Mouse (Mus musculus): ENCODE measurements at regions not wholly inside any gene's neighbourhood (a gene's known extent, or its start where the extent isn't known, plus 50 kb on each side); places are given as distances from the start of the nearest gene placed in this dataset.

DNA sequence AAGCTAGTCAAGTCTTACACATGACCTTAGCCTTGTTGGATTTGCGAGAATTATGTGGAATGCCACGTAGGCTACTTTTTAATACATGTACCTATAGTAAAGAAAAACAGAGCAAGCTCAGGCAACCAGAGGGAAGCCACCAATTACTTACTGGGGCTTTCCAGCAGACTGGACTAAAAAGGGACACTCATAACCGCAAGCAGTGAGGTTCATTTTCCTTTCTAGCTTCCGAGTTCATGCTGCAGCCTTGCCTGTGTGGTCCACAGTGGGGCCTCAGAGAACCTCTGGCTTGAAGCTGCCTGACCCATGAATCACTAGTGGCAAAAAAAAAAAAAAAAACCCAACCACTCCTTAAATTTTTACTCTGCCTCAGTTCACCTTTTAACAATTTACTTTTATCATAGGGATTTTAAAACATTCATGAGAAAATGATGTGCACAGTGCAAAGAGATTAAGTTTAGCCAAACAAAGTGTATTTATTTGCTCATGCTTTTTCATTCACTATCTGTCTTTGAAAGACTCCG is 188.6 kb upstream of the 1700066M21Rik start:
- no peak for DNase-seq

DNA sequence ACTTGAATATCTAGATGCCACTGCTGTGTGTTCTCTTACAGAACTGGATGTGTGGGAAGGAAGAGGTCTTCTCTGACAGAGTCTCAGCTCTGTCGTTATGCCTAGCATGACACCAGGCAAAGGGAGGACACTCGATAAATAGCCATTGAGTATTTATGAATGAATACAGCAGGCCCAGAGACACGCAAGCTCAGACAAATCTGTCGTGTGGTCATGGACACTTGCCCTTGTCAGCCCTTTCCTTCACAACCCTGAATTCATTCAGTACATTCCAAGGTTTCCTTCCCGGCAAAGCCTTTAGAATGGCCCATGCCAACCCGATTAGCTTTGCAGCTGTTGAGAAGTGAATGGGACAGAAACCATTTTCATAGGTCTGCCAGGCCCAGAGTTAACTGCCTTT is 176.1 kb upstream of the 1700066M21Rik start:
- no peak for DNase-seq

DNA sequence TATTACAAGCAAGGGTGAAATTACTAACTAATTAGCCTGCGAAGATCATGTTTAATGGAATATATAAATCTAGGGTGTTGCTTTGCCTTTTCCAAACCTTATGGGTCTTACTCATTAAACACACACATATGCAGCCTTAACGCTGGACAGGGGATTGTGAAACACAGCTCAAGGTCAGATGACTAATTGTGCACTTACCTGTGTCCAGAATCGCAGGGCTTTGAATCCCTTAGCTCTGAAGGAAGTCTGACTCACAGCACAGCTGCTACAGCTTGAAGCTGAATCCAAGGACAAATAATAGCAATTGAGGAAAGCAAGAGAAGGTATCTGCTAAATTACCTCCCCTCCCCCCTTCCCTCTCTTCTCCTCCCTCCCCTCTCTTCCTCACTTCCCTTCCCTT is 173.1 kb upstream of the 1700066M21Rik start:
- DNase-seq: no peak

DNA sequence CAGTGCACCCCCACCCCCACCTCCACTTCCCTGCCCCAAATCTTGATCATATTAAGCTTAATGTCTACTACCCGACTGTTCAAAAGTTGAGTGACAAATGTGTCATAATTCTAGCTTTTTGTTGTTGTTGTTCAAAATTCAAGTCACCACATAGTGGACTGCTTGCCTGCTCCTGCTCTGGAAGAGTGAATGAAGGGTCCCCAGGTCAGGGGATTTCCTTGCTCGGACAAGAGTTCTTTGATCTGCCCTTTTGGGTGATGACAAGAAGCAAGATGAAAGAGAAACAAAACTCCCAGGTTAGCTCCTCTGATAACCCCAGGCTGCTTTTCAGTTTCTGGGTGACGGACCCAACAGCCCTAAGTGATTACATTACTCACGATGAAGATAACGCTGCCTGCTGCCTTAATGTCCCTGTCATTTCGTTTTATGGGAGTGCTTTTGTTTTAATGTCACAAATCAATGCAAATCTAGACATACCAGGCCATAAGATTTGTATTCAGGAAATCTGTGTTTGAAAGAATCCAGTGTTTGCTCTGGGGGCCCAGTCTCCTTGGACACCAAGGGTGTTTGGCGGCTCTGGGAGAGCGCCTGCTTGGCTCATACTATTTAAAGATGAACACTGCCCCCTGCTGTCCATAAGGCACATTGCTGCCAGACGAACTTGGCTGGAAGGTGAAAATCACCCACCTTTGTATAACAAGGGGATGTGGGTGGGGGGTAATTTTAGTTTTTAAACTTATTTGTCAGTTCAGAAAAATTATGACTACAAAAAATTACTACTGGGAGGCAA is 172.0 kb upstream of the 1700066M21Rik start:
- peak; percentile 51 to 67 for DNase-seq

DNA sequence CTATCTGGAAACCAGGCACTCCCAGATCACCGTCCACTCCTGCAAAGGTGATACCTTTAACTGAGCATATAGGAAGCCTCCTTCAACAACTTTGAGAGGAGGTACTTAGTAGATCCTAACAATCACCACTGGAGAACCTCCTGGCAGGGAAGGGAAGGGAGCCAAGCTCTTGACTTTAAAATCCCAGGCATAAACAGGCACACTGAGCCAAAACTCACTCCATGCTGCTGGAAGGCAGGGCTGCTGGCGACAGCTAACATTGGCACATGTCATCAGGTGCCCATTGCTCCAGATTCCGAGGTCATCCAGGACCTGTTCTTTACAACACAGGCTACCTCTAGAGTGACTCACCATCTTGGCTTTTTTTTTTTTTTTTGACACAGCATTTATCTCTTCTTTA is 170.9 kb upstream of the 1700066M21Rik start:
- DNase-seq: no peak

DNA sequence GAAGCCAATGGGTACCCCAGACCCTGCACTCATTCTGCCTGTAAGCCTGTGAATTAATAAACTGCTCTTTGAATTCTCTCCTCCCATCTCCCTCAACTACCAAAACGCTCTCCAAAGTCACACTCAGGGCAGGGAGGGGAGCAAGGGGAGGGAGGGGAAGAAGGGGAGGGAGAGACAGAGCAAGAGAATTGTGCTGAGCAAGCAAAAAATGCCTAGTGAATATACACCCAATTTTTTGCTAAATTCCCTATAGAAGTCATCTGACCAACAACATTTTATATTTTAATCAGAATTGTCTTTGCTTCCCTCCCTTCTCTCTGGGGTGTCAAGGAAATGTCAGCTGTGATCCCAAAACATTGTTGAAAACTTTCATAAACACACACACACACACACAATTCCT is 170.5 kb upstream of the 1700066M21Rik start:
- no peak for DNase-seq

DNA sequence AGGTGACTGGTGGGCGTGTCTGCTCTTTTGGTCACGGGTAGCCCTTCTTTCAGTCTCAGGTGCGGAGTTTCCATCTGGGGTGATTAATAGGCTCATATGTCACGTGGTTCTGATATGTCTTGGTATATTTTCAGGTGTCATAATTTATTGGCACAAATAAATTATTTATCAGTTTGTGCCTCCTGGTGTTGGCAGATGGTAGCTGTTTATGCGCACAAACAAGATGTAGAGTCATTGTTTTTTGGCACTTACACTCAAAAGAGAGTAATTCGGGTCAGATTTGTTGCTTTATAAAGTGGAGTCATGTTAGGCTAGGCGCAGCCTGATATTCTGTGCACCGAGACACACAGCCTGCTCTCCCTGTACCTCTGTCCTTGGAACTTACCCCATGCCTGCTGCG is 169.0 kb upstream of the 1700066M21Rik start:
- DNase-seq: no peak

DNA sequence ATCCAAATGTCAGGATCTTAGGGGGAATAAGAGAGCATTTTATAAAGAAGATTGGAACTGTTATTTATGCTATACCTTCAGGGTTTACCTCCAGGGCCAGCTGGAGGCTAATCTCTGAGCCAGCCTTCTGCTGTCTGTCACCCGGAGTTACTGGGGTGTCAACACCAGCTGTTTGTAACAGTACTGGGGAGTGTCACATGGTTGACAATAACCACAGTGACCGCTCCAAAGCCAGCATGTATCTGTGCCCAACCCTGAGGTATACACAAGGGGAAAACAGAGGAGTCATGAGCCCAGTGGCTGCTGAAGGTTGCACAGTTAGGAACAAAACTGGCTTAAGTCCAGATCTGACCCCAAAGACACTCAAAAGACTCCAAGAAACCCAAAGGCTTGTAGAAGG is 168.1 kb upstream of the 1700066M21Rik start:
- DNase-seq: no peak

DNA sequence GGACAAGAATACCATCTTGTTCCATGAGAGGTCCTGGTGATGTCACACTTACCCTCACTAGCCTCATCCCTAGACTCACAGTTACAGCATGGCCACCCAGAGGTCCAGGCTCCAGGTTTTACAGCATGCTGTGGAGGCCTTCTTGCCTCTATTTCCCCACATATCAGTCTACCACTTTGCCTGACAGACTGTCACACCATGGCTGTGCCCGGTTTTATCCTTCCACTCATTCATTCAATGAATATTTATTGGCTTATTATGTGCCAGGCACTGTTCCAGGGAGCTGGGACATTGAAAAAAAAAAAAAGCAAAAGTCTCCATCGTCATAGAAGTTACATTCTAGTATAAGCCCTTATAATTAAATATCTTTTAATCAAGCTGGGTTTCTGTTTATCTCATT is 166.4 kb upstream of the 1700066M21Rik start:
- DNase-seq: no peak

DNA sequence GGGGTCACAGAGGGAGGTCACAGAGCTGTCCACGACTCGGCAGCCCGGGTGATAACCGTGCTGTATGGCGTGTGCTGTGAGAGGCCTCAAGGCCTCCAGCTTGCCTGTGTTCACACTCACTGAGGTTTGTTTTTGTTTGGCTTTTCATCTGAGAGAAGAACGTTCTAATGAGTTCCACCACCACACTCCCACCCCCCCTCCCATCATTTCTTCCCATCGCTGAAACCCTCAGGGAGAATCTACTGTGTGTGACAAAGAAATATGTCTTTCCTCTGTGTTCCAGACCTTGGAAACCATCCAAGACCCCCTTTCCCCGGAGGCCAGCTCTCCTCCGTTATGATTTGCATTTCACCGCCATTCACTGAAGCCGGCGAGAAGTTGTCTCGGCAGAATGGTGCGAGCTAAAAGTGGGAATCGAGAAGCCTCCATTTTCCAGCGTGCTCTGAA is 164.0 kb upstream of the 1700066M21Rik start:
- no peak for DNase-seq

DNA sequence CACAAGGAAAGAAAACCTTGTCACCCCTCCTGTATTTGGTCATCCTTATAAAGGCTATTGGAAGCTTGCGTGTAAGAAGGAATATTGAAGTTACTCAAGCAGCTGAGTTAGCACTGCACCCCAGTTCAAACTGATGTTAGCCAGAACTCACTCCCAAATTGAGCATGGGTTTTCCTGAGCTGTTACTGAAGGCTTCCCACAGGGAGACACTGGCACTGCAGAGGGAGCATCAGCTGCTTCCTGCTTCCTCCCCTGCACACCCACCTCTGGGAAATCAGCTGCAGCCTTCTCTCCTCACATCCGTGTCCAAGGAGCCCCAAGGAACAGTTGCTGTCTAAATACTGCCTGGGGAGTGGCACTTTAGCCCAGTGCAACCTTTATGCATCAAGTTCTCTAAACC is 163.2 kb upstream of the 1700066M21Rik start:
- no peak for DNase-seq

DNA sequence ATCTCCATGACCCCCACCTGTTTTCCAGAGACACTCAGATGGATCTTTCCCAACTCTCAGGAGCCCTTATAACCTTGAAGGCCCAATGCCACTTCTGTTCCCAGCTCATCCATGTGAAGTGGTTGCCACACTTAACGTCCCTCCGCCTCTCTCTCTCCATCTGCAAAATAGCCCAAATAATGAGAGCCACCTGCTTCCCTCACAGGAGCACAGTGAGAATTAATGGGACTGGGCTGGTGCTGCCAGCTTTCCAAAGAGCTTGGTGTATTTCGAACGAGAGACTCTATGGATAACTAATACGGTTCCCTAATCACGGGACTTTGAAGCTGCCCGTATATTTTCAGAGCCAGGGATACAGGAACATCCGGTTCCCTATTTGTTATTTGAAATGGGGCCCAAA is 159.8 kb upstream of the 1700066M21Rik start:
- DNase-seq: no peak

DNA sequence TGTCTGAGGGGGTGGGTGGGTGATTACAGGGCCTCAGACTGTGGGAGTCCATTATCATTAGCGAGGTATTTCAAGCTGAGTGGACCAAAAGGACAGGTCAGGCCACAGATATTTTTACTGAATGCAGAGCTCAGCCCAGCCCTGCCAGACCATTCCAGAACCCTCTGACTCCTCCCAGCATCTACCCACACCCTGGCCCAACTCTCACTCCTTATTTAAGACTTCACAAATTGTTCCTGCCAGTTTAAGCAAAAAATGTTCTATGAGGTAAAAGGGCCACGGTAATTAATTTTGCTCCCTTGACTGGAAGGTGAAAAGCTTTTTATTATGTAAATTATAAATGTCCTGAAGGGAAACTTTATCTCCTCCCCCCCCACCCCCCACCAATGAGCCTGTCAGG is 159.3 kb upstream of the 1700066M21Rik start:
- no peak for DNase-seq

DNA sequence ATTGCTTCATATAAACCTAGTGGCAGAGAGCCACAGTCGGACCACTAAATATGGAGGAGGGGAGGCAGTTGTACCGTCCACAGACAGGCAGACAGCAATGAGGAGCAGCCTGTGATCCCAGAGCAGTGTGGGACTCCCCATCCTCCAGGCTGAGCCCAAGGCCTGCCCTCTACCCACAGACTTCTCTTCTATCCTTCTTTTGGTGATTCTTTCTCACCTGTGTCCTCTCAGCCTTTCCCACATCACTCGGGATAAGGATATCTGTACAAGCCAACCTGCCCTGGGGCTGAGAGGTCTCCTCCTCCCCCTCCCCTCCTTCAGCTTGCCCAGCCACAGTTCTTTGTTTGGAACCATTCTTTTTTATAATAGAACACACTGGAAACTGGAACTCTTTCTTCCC is 158.8 kb upstream of the 1700066M21Rik start:
- DNase-seq: no peak

DNA sequence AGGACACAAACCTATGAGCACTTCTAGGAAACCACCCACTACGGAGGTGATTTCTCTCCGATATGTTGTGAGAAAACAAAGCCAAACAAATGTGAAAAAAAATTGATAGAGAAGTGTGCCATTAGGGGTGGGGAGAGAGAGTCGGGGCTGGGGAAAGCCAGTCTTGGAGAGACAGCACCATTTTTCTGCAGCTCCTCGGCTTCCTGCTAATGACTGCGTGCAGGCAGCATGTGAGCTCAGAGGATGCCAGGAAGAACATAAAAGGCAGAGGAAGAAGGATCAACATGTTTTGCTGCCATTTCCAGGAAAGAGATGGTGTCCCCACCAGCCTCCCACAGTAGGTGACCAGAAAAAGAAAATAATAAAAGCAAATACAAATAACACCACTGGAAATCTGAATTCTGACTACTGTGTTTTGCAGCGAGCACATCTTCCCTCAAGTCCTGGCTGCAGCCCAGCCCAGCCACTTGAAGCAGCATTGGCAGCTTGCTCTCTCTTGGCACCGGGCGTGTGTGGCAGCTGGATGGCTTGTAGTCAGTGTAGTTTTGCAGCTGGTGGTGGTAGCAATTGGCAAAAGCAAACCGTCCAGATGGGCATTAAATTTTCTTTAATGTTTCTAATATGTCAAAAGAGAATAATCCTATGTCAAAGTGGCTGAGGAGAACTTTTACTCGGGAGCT is 152.9 kb upstream of the 1700066M21Rik start:
- no peak for DNase-seq

DNA sequence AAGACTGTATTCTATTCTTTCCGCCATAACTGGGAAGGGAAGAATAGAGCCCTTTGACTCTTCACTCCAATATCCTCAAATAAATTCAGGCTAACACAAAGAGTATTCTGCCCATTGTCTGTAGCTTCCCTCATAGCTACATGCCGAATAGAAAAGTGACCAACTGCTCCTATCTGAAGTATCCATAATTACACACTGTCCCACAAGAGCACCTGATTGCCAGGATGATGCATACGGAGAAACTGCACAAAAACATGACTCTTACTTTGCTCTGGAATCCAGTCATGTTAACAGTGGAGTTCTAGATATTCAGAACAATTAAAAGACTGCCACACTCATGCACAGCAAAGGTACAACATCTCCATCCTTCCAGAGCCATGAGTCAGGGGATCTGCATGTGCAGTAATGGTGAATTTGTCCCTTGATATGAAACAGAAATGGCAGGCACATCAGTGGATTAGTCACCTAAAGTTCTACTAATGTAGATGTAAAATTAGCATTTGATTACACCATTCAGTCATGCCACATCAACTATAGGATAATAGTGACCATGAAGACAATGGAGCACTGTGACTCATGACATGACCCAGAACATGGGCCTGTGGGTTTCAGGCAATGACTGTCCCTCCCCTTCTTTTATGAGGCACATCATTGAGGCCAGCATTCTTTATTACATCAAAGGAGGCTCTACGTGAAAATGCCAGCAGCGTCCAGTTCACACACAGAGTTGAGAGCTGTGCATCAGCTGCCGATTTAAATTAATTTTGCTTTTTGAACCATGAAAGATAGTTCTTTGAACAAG is 133.6 kb upstream of the 1700066M21Rik start:
- no peak for DNase-seq

DNA sequence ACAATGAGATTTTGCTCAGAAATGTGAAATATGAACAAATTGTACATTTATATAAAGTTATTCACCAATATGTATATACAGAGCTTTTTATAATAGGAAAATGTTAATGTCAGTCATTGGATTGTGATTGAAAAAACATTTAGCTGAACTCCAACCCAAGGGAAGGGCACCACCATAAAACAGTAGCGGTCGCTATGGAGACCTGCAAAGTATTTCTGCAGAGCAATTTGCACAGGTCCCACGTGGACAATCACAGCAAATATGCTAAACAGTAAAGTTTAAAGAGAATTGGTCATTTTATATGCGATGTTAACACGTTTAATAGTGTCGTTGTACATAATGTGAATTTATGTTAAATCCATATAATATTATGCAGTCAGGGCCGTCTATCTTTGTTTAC is 117.8 kb upstream of the 1700066M21Rik start:
- no peak for DNase-seq

DNA sequence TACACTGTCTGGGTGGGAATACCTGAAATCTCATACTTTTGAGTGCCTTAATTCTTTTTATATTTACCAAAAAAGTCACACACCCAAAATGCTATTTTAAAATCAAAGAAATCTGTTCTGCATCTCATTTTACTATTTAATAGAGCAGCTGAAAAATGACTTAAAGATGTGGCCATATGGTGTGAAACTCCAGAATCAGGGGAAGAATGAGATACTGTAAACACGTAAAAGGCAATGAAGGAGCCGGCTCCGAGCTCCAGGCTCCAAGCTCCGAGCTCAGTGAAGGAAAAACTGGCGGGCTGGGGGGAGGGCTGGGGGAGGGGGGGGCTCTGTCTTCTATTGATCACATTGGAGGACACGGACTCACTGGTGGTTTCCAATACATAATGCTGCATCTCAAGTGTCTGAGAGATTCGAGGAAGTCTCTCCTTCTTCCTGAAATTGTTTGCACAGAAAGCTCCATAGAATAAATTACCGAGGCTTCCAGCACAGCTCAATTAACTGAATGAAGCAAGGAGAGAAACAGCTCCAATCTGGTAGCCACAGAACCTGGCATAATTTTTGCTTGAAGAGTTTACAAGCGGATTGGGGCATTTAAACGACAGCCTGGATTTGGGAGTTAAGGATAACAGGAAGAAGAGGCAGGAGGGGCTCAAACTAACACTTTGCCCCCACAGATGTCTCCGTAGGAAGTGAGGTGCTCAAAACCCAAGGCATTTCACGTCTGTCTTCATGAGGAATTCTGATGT is 112.2 kb upstream of the 1700066M21Rik start:
- no peak for DNase-seq

DNA sequence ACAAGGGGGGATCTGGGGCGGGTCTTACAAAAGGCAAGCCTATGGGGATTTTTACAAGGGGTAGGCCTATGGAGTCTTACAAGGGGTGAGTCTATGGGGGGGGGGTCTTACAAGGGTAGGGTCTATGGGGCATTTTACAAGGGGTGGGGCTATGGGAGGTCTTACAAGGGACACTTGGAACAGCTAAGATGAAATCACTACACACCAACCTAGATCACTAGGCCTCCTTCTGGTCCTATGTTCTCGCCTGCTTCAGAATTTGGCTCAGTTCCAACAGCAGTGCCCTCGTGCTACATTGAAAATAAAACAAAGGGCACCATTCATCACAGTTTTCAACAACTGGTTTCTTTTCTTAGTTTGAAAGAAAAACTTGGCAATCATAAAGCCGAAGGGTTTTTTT is 110.7 kb upstream of the 1700066M21Rik start:
- DNase-seq: peak in 1 of 2 experiments; percentile 13

DNA sequence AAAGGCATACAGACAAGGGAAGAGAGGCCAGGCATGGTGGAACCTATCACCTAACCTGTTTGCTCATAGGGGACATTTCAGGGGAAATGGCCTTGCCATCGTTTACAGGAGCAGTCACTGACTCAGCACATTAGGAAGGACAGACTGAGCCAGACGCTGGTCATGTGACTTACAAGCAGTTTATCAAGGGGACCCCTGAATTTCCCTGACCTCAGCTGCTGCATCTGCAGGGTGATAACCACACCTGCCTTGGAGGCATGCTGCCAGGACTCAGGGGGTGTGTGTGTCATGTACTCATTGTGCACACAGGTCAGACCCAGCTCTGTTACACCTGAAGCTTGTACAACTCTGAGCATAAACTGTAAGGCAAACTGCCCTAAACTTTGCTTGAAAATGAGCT is 109.6 kb upstream of the 1700066M21Rik start:
- DNase-seq: no peak

DNA sequence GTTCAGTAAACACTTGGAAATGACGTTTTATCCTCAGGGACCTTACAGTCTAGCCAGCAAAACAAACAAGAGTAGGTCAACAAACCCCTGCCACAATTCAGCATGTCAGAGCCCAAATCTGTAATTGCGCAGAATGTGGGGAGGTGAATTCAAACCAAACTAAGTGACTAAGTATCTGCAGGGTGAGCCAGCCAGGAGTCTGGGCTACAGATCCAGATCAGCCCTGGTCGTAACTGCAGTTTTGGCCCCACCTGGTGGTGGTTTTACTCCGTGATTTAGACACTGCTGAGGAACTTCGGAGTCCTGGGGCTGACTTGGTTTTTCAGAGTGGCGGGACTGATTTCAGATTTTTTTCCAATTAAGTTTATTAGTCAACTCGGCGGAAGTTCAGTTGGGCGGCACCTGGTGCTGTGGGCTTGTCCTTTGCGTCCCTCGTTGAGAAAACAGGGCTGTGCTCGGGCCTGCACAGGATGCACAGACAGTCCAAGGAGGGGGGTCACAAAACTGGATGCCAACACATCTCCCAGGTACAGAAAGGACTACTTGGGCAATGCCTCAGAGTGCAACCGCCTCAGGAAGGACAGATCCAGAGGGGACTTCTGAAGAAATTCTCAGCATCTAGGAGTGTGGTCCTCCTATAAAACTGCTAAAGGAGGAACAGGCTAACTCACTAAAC is 107.6 kb upstream of the 1700066M21Rik start:
- peak; percentile 61 to 79 for DNase-seq

DNA sequence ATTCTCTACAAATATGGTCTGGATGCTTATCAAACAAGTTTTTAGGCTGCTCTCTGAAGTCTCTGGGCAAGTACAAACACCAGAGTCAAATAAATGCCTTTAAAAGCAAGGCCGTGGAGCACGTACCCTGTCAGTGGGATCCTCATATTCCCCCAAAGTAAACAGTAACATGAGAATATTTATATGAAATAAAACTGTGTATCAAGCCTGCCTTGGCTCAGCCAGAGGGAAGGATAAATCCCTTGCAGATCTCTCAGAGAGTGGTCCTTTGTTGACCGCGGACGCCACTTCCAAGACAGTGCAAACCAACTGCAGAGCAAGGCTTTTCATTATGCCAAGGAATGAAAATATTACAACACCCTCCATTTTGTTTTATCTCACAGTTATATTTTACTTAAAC is 104.8 kb upstream of the 1700066M21Rik start:
- no peak for DNase-seq

All from kidney, postnatal 25 days (tissue).